Mouse (Mus musculus) cerebellum, adult 2 months (tissue): ENCODE measurements at regions not wholly inside any gene's neighbourhood (a gene's known extent, or its start where the extent isn't known, plus 50 kb on each side); places are given as distances from the start of the nearest gene placed in this dataset.
A peak's percentile ranks its signal among the peaks of the same experiment; 100 is the strongest.

Experiments
- DNase-seq, 2 experiments: peaks; one replicate each; pipeline ENCODE4 v3.0.0; 2021
- H3K27ac ChIP-seq: fragments of 200-500 bp; 2 replicates; pipeline ENCODE4 v1.5.1; 2012; ENCODE audit warnings: low read length, control low read depth, inconsistent platforms; ENCODE audit not compliant: insufficient read depth
- H3K27me3 ChIP-seq: fragments of 200-500 bp; 2 replicates; pipeline ENCODE4 v1.6.1; 2012; ENCODE audit warnings: inconsistent platforms, mild to moderate bottlenecking, low read length, moderate library complexity; ENCODE audit not compliant: control insufficient read depth, insufficient read depth
- H3K4me1 ChIP-seq: fragments of 200-500 bp; 2 replicates; pipeline ENCODE4 v1.6.1; 2011; ENCODE audit warnings: low read length; ENCODE audit not compliant: control insufficient read depth, insufficient read depth
- H3K4me3 ChIP-seq: fragments of 200-500 bp; replicated peaks from 2 replicates; pipeline ENCODE3; 2011; ENCODE audit warnings: mild to moderate bottlenecking, low read depth, low read length, control low read depth; ENCODE audit not compliant: insufficient read depth
- CTCF ChIP-seq: fragments of 200-500 bp; IDR thresholded peaks from 2 replicates; pipeline ENCODE4 v1.5.1; 2011; ENCODE audit warnings: low read depth, mild to moderate bottlenecking, control low read depth, low read length, moderate library complexity, borderline replicate concordance; ENCODE audit not compliant: insufficient read depth
- POLR2A ChIP-seq: fragments of 200-500 bp; IDR thresholded peaks from 2 replicates; pipeline ENCODE4 v1.6.1; 2011; ENCODE audit warnings: low read length, control low read depth, borderline replicate concordance; ENCODE audit not compliant: insufficient read depth
- WGBS: fragments of 180-500 bp; shearing (Covaris S2); methylation state at CpG from one replicate; pipeline ENCODE4 v1.1.7; 2018; 5-methylcytosine and 5-hydroxymethylcytosine counted together

DNA sequence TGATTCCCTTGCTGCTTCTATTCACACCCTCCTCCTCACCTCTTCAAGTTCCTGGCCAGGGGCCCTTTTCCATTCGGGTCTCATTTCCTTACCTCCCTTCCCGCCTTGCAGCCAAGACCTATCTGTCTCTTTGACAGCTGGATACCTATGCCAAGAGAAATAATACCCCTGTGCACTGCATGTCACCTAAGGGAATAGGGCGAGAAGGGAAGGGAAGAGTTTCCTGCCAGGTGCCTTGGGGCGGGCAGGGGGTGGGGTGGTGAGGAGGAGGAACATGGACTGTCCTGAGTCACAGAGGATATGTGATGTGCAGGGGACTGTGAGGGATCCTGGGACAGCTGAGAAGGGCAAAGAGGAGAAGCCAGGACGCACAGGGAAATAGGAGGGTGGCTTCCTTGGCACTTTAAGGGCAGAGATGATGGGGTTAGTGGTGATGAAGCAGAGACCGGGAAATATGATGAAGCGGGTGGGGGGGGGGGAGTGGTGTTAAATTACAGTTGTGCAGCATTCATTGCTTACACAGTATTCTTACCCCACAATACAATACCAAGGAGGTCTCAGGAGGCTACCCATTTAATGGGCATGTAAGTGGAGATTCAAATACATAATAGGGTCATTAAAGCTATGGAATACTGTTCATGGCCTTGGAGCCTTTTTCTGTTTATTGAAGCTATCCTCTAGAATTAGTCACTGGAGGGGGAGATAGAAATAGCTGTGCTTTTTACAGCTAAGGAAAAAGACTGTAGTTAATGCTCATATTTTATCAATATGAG lies 278.0 kb downstream of the 1500009L16Rik start:
- Histone ChIP-seq H3K4me1 (no peaks in the 10 kb centered on the region), H3K27me3 (no peaks in the 10 kb centered on the region), H3K4me3 (no peak overlapping the region), H3K27ac (no peak overlapping the region)
- DNase-seq = no peak
- TF ChIP-seq POLR2A = no peak
- TF ChIP-seq CTCF = no peak
- 79% methylated on average over 7 of the region's 7 CpGs for WGBS

DNA sequence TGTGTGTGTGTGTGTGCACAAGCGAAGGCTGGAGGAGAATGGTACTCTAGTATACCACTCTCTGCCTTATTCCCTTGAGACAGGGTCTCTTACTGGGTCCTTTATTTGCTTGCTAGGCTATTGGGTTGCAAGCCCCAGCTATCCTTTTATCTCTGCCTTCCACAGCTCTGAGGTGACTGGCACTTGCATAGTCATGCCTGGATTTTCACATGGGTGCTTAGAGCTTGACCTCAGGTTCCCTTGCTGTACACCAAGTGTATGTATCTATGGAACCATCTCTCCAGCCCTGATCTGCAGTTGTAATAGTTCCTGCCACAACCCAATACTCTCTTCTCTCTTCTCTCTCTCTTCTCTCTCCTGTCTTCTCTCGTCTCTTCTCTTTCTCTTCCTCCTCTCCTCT lies 280.1 kb downstream of the 1500009L16Rik start:
- no peak for DNase-seq
- TF ChIP-seq CTCF (no peak), POLR2A (no peak)
- H3K27ac ChIP-seq = no peak overlapping the region
- H3K4me1 ChIP-seq = no peaks in the 10 kb centered on the region
- no peaks in the 10 kb centered on the region for H3K27me3 ChIP-seq
- H3K4me3 ChIP-seq = no peak overlapping the region
- 70% methylated on average over 2 of the region's 2 CpGs for WGBS

DNA sequence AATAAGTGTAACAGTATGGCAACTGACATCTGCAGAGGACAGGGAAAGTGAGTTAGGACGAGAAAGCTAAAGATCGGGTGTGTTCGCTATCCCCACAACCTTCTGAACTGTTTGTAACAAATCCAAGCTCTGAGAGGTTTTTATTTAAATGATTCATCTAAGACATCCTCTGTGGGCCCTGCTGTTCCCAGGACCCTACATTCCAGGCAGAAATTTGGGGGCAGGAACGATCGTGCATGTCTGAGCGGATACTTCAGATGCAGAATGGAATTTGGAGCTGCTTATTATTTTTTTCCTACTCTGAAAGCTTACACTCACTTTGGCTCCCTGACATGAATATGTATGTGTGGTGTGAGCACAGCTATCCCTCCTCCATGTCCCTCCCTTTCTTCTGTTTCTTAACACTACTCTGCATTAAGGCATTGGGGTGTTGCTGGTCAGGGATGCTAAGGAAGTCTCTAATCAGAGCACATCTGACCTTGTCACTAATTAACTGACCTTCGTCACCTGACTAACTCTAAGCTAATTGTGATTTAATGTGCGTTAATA lies 281.0 kb downstream of the 1500009L16Rik start:
- 82% methylated on average over 8 of the region's 8 CpGs for WGBS
- Histone ChIP-seq H3K27me3 (no peaks in the 10 kb centered on the region), H3K4me3 (no peak overlapping the region), H3K4me1 (no peaks in the 10 kb centered on the region), H3K27ac (no peak overlapping the region)
- no peak for DNase-seq
- TF ChIP-seq POLR2A = no peak
- no peak for TF ChIP-seq CTCF

DNA sequence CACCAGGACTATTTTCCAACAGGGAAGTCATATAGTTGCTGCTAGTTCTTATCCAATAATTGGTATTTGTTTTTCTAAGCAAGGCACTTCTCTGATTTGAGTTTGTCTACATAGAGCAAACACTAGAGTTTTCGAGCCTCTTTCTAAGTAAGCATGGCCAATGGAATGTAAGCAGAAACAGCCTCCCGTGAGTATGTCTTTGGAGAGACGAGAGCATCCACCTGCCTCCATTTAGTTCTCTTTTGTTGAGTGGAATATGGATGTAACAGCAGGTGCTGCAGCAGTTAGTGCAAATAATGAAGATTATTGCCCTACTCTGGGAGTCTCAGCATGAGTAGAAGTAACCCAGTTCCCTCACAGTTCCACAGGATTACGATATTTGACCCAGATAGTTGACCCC lies 286.3 kb downstream of the 1500009L16Rik start:
- H3K27ac ChIP-seq = no peak overlapping the region
- DNase-seq = no peak
- H3K4me3 ChIP-seq = no peak overlapping the region
- H3K27me3 ChIP-seq = no peaks in the 10 kb centered on the region
- TF ChIP-seq POLR2A (no peak), CTCF (no peak)
- H3K4me1 ChIP-seq = no peaks in the 10 kb centered on the region
- 87% methylated on average over 4 of the region's 4 CpGs for WGBS

DNA sequence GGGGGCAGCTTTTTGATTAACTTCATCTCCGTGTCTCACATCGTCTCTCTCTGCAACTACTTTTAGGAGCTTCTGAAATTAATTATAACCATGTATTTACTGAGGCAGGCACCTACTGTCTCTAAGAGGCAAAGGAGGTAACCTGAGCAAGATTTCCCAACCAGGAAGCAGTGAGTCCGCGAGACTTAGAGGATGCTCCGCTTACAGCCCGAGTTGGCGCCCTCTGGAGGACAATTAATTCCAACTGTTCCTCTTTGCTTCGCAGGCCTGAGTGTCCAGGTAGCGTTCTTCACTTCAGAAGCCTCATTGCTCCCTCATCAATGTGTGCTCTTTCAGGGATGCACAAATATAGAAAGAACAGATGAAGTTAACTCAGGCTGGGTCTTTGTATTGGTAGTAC lies 296.7 kb downstream of the 1500009L16Rik start:
- WGBS = 22% methylated on average over 9 of the region's 9 CpGs

DNA sequence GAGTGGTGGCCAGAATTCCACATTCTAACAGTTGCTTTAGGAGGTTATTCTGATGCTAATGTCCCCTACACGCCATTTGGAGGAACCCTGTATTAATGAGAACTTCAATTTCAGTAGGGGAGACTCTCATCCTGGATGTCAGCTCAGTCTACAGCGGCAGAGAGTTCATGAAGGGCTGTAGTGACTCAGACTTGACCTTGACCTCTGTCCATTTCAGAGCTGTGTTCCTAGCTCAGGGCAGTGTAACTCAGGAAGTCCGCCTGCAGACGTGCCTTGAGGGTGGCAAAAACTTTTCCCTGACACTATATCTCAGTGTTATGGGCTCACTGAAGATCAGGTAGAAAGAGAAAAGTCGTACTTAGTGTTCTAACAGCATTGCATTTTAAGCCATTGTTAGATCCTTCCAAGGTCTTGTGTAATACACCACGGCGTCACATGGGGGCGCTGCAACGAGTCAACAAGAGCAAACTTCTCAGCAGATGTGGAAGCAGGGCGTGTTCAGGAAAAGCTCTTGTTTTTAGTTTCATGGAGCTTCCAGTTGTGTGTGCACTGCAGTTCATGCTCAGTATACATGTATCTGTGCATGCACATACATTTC lies 297.5 kb downstream of the 1500009L16Rik start:
- WGBS = 64% methylated on average over 10 of the region's 10 CpGs
- no peak for TF ChIP-seq POLR2A
- TF ChIP-seq CTCF = peak; percentile 51; the same call in 1 of the 2 replicates
- peak in 1 of 2 experiments; percentile 39 for DNase-seq
- no peak overlapping the region for H3K27ac ChIP-seq
- no peaks in the 10 kb centered on the region for H3K27me3 ChIP-seq
- no peak overlapping the region for H3K4me3 ChIP-seq
- no peaks in the 10 kb centered on the region for H3K4me1 ChIP-seq

More for the DNA sequence above, 296.7 kb downstream of the 1500009L16Rik start:
- no peak overlapping the region for H3K4me3 ChIP-seq
- peak; percentile 73 for TF ChIP-seq CTCF
- no peak for TF ChIP-seq POLR2A
- DNase-seq = peak; percentile 65 to 68
- H3K27me3 ChIP-seq = no peaks in the 10 kb centered on the region
- no peak overlapping the region for H3K27ac ChIP-seq
- H3K4me1 ChIP-seq = no peaks in the 10 kb centered on the region

DNA sequence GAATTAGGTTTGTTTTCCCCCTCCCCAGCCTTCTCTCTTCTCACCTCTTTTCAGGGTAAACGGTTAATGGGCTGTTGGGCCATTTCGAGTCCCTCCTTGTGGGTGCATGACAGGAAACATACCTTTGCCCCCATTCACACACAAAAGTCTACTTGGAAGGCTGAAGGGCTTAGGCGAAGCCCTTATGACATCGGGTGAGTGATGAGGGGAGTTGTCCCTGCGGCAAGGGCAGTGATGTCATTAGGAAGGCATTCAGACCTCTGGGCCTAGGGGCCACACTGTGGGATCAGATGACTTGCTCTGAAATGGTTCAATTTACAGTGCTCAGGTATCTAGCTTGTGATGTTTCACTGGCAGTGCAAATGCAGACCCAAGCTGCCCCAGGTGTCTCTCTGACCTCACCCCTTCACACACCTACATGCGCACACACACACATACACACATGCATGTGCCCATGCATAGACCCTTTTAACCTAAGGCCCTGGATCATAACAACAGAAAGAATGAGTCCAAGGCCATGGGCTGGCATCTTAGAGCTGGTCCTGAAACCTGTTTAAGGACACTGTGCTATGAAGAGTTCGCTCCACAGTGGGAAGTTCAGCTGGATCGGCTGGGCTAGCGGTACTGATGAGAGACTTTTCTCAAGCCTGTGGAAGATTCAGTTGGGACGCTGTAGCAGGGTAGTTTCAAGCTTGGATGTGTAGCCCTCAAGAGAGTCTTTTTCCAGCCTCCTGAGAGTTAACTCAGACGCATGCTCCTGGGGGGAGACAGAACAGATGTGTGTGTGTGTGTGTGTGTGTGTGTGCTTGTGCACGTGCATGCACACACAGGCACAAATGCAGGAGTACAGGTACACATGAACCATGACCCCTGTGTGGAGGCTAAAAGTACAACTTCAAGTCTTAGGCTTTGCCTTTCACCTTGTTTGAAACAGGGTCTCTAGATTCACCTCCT lies 298.8 kb downstream of the 1500009L16Rik start:
- 96% methylated on average over 12 of the region's 12 CpGs for WGBS
- H3K4me3 ChIP-seq = no peak overlapping the region
- TF ChIP-seq POLR2A (no peak), CTCF (no peak)
- H3K27ac ChIP-seq = no peak overlapping the region
- H3K27me3 ChIP-seq = no peaks in the 10 kb centered on the region
- no peaks in the 10 kb centered on the region for H3K4me1 ChIP-seq
- DNase-seq = no peak
